Mouse (Mus musculus): ENCODE data around the gene Noct. TPM values are rescaled to one million over a fixed set of nuclear protein-coding genes. Genes with fewer than 3 reads are reported as not detected.
"Not testable (repeated sequence)": the region's sequence is repeated elsewhere in the genome, so short reads cannot be mapped to it uniquely, and the experiment has no call there.

Noct gene
- polyA plus RNA-seq, 1 experiment from 2014 or later, result 12.2 TPM

GRCm38 (mm10) chr3:51209503-51210314 is 14.5 kb upstream of the Noct start:
- no peaks in the 10 kb centered on the region for H3K27me3 ChIP-seq (ENCODE audit: control insufficient read depth, insufficient read depth, low read length)
- 84% methylated on average over 7 of the region's 7 CpGs for whole genome bisulfite sequencing (ENCODE audit: insufficient replicate concordance)
- ATAC-seq (replicated peaks; ENCODE audit: insufficient number of reproducible peaks, low FRiP score, low TSS enrichment), result no peak
- H3K9ac ChIP-seq (ENCODE audit: low read depth, low read length), result no peak overlapping the region
- no peak overlapping the region for H3K4me3 ChIP-seq (ENCODE audit: low read depth, low read length)
- H3K9me3 ChIP-seq (replicated peaks; ENCODE audit: control insufficient read depth, low read length), result no peaks in the 10 kb centered on the region
- no peak overlapping the region for H3K27ac ChIP-seq (ENCODE audit: low read depth, low read length)
- H3K36me3 ChIP-seq (ENCODE audit: control insufficient read depth, insufficient read depth, low read length), result no peaks in the 10 kb centered on the region
- H3K4me1 ChIP-seq (ENCODE audit: control insufficient read depth, insufficient read depth, low read length), result 0 out of 2 replicates have a peak, but pooled peaks cover 5% of the 10 kb centered on the region
- H3K4me2 ChIP-seq, result no peak overlapping the region

DNA sequence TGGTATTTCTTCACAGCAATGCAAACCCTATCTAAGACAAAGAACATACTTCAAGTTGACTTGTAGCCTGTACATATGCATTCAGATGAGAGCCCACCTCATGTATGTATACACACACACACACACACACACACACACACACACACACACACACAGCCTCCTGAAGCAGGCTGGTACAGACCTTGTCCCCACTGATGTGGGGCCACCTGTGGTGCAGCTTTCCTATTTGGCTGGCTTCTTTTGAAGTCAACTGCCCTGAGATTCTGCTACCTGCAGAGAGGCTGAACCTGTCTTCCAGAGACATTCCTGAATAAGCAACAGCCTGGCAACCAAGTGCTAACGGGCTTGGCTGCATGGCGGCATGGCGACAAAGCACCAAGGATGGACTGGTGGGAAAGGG is 13.8 kb upstream of the Noct start:
- Histone ChIP-seq H3K9me3 (replicated peaks; ENCODE audit: control insufficient read depth, low read length) (no peaks in the 10 kb centered on the region), H3K9ac (ENCODE audit: low read depth, low read length) (no peak overlapping the region), H3K36me3 (ENCODE audit: control insufficient read depth, insufficient read depth, low read length) (no peaks in the 10 kb centered on the region), H3K4me1 (ENCODE audit: control insufficient read depth, insufficient read depth, low read length) (0 out of 2 replicates have a peak, but pooled peaks cover 5% of the 10 kb centered on the region), H3K27me3 (ENCODE audit: control insufficient read depth, insufficient read depth, low read length) (no peaks in the 10 kb centered on the region), H3K27ac (ENCODE audit: low read depth, low read length) (no peak overlapping the region), H3K4me3 (ENCODE audit: low read depth, low read length) (no peak overlapping the region), H3K4me2 (no peak overlapping the region)
- no peak for ATAC-seq (replicated peaks; ENCODE audit: insufficient number of reproducible peaks, low FRiP score, low TSS enrichment)
- 95% methylated on average over 3 of the region's 3 CpGs for WGBS (ENCODE audit: insufficient replicate concordance)

DNA sequence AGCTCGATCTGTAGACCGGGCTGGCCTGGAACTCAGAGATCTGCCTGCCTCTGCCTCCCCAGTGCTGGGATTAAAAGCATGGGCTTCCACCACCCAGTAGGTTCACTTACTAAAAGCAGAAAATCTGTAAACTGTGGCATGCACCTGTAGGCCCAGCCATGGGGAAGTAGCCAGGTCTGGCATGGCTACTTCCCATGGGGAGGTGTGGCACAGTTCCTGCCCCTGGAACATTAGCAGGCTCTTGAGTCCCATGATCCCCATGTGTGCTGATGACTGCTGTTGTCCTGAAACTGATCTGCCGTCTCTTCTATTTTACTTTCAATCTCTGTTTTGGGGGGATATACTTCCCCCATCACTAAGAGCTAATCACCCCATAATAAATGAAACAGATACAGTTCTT is 11.1 kb upstream of the Noct start:
- H3K4me2 ChIP-seq, result no peak overlapping the region
- no peaks in the 10 kb centered on the region for H3K9me3 ChIP-seq (replicated peaks; ENCODE audit: control insufficient read depth, low read length)
- no peak overlapping the region for H3K27ac ChIP-seq (ENCODE audit: low read depth, low read length)
- H3K36me3 ChIP-seq (ENCODE audit: control insufficient read depth, insufficient read depth, low read length), result no peaks in the 10 kb centered on the region
- no peak overlapping the region for H3K4me3 ChIP-seq (ENCODE audit: low read depth, low read length)
- no peak overlapping the region for H3K9ac ChIP-seq (ENCODE audit: low read depth, low read length)
- H3K27me3 ChIP-seq (ENCODE audit: control insufficient read depth, insufficient read depth, low read length), result no peaks in the 10 kb centered on the region
- 0 out of 2 replicates have a peak, but pooled peaks cover 4% of the 10 kb centered on the region for H3K4me1 ChIP-seq (ENCODE audit: control insufficient read depth, insufficient read depth, low read length)
- no peak for ATAC-seq (replicated peaks; ENCODE audit: insufficient number of reproducible peaks, low FRiP score, low TSS enrichment)
- WGBS (ENCODE audit: insufficient replicate concordance), result 92% methylated on average over 3 of the region's 3 CpGs

GRCm38 (mm10) chr3:51215681-51216080 is 8.6 kb upstream of the Noct start:
- no peak for ATAC-seq (replicated peaks; ENCODE audit: insufficient number of reproducible peaks, low FRiP score, low TSS enrichment)
- WGBS (ENCODE audit: insufficient replicate concordance), result 83% methylated on average over 6 of the region's 6 CpGs

GRCm38 (mm10) chr3:51216351-51216750 is 7.9 kb upstream of the Noct start:
- not testable (repeated sequence) for H3K9me3 ChIP-seq (replicated peaks; ENCODE audit: control insufficient read depth, low read length); H3K27me3 ChIP-seq (ENCODE audit: control insufficient read depth, insufficient read depth, low read length); H3K9ac ChIP-seq (ENCODE audit: low read depth, low read length); H3K4me3 ChIP-seq (ENCODE audit: low read depth, low read length); ATAC-seq (replicated peaks; ENCODE audit: insufficient number of reproducible peaks, low FRiP score, low TSS enrichment); H3K36me3 ChIP-seq (ENCODE audit: control insufficient read depth, insufficient read depth, low read length); H3K4me1 ChIP-seq (ENCODE audit: control insufficient read depth, insufficient read depth, low read length); H3K4me2 ChIP-seq; H3K27ac ChIP-seq (ENCODE audit: low read depth, low read length)
- 78% methylated on average over 5 of the region's 10 CpGs for WGBS (ENCODE audit: insufficient replicate concordance)

More at GRCm38 (mm10) chr3:51215681-51216080, 8.6 kb upstream of the Noct start:
- Histone ChIP-seq H3K4me1 (ENCODE audit: control insufficient read depth, insufficient read depth, low read length) (no peaks in the 10 kb centered on the region), H3K4me2 (no peak overlapping the region), H3K27ac (ENCODE audit: low read depth, low read length) (no peak overlapping the region), H3K36me3 (ENCODE audit: control insufficient read depth, insufficient read depth, low read length) (no peaks in the 10 kb centered on the region), H3K27me3 (ENCODE audit: control insufficient read depth, insufficient read depth, low read length) (no peaks in the 10 kb centered on the region), H3K9ac (ENCODE audit: low read depth, low read length) (no peak overlapping the region), H3K4me3 (ENCODE audit: low read depth, low read length) (no peak overlapping the region), H3K9me3 (replicated peaks; ENCODE audit: control insufficient read depth, low read length) (no peaks in the 10 kb centered on the region)

- 79% methylated on average over 6 of the region's 6 CpGs for WGBS (ENCODE audit: insufficient replicate concordance)
- not testable (repeated sequence) for H3K4me3 ChIP-seq (ENCODE audit: low read depth, low read length); ATAC-seq (replicated peaks; ENCODE audit: insufficient number of reproducible peaks, low FRiP score, low TSS enrichment); H3K27ac ChIP-seq (ENCODE audit: low read depth, low read length); H3K9me3 ChIP-seq (replicated peaks; ENCODE audit: control insufficient read depth, low read length); H3K27me3 ChIP-seq (ENCODE audit: control insufficient read depth, insufficient read depth, low read length); H3K9ac ChIP-seq (ENCODE audit: low read depth, low read length); H3K4me2 ChIP-seq; H3K36me3 ChIP-seq (ENCODE audit: control insufficient read depth, insufficient read depth, low read length)
- peaks cover 16% of the 10 kb centered on the region for H3K4me1 ChIP-seq (ENCODE audit: control insufficient read depth, insufficient read depth, low read length)
Observed at GRCm38 (mm10) chr3:51218385-51218784, 5.9 kb upstream of the Noct start.

DNA sequence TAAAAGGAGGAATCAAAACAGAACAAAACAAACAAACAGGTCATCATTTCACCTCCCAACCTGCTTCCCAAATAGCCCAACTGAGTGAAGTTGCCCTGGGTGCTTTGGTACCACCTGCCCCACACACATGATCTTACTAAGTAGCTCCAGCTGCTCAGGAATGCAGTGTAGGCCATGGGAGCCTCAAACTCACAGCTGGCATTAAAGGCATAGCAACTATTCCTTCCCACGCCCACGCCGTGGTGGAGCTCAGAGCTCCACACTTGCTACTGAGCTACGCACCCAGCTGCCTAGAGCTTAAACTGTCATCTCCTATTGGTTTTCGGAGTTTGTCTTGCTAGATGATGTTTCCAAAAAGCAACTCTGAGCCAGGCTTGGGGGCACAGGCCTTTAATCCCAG is 5.0 kb upstream of the Noct start:
- no peak overlapping the region for H3K4me3 ChIP-seq (ENCODE audit: low read depth, low read length)
- H3K9ac ChIP-seq (ENCODE audit: low read depth, low read length), result no peak overlapping the region
- no peak overlapping the region for H3K27ac ChIP-seq (ENCODE audit: low read depth, low read length)
- H3K36me3 ChIP-seq (ENCODE audit: control insufficient read depth, insufficient read depth, low read length), result no peaks in the 10 kb centered on the region
- no peaks in the 10 kb centered on the region for H3K27me3 ChIP-seq (ENCODE audit: control insufficient read depth, insufficient read depth, low read length)
- no peaks in the 10 kb centered on the region for H3K9me3 ChIP-seq (replicated peaks; ENCODE audit: control insufficient read depth, low read length)
- 89% methylated on average over 5 of the region's 5 CpGs for WGBS (ENCODE audit: insufficient replicate concordance)
- H3K4me1 ChIP-seq (ENCODE audit: control insufficient read depth, insufficient read depth, low read length), result peaks cover 24% of the 10 kb centered on the region
- H3K4me2 ChIP-seq, result no peak overlapping the region
- no peak for ATAC-seq (replicated peaks; ENCODE audit: insufficient number of reproducible peaks, low FRiP score, low TSS enrichment)

GRCm38 (mm10) chr3:51220846-51221245 is 3.4 kb upstream of the Noct start:
- Histone ChIP-seq H3K4me3 (ENCODE audit: low read depth, low read length) (no peak overlapping the region), H3K36me3 (ENCODE audit: control insufficient read depth, insufficient read depth, low read length) (no peaks in the 10 kb centered on the region), H3K27ac (ENCODE audit: low read depth, low read length) (no peak overlapping the region), H3K27me3 (ENCODE audit: control insufficient read depth, insufficient read depth, low read length) (no peaks in the 10 kb centered on the region), H3K4me1 (ENCODE audit: control insufficient read depth, insufficient read depth, low read length) (peaks cover 24% of the 10 kb centered on the region), H3K9me3 (replicated peaks; ENCODE audit: control insufficient read depth, low read length) (no peaks in the 10 kb centered on the region), H3K9ac (ENCODE audit: low read depth, low read length) (no peak overlapping the region), H3K4me2 (no peak overlapping the region)
- WGBS (ENCODE audit: insufficient replicate concordance), result 27% methylated on average over 4 of the region's 4 CpGs
- ATAC-seq (replicated peaks; ENCODE audit: insufficient number of reproducible peaks, low FRiP score, low TSS enrichment), result no peak

DNA sequence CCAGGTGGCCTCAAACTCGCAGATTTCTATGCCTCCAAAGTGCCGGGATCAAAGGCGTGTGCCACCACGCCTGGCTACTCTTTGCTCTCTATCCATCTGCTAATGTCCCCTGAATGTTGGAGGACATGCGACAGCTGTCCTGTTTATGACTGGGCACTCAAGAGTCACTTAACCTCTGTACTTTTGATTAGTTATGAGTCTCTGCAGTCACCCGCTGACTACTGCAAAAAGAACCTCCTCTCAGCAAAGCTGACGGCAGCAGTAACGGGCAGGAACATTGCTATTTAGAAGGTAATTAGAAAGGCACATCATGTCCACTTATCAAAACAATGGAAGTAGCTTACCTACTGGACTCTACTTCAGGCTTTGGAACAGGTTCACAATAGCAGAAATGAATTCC is 2.4 kb upstream of the Noct start:
- Histone ChIP-seq H3K9ac (ENCODE audit: low read depth, low read length) (no peak overlapping the region), H3K27ac (ENCODE audit: low read depth, low read length) (no peak overlapping the region), H3K4me3 (ENCODE audit: low read depth, low read length) (no peak overlapping the region), H3K27me3 (ENCODE audit: control insufficient read depth, insufficient read depth, low read length) (no peaks in the 10 kb centered on the region), H3K9me3 (replicated peaks; ENCODE audit: control insufficient read depth, low read length) (no peaks in the 10 kb centered on the region), H3K36me3 (ENCODE audit: control insufficient read depth, insufficient read depth, low read length) (no peaks in the 10 kb centered on the region), H3K4me1 (ENCODE audit: control insufficient read depth, insufficient read depth, low read length) (peaks cover 29% of the 10 kb centered on the region), H3K4me2 (peak overlapping the region; percentile 32)
- ATAC-seq (replicated peaks; ENCODE audit: insufficient number of reproducible peaks, low FRiP score, low TSS enrichment), result no peak
- WGBS (ENCODE audit: insufficient replicate concordance), result 43% methylated on average over 8 of the region's 8 CpGs
